Mouse (Mus musculus): Measurements from ENCODE around the gene Pias3.

DNA sequence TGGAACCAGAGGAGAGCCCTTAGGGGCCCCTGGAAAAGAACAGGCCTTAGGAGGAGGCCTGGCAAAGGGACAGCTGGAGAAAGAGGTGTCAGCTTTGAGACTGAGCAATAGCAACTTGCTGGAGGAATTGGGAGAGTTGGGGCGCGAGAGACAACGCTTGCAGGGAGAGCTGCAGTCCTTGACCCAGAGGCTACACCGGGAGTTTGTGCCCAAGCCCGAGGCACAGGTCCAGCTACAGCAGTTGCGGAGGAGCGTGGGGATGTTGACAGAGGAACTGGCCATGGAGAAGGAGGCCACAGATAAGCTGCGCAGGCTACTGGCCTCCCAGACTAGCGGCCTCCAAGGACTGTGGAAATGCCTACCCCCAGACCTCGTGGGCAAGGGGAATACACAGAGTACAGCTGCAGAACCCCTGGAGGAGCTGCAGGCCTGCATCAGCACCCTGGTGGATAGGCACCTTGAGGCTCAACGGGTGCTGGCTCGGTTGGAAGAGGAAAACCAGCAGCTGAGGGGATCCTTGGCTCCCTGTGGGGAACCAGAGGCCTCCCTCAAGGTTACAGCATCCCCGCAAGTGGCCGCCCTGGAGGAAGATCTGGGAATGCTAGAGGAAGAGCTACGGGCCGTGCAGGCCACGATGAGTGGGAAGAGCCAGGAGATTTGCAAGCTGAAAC lies 11.9 kb upstream of the Pias3 start:
- TF ChIP-seq CTCF (IDR thresholded peaks at IDR 0.05; ENCODE audit: insufficient read depth, low read depth, low read length) (no peak), POLR2A (IDR thresholded peaks at IDR 0.05; ENCODE audit: insufficient read depth, low read depth, low read length) (no peak)
